Mouse (Mus musculus): ENCODE data around the gene Aldh3a1.
A peak's percentile ranks its signal among the peaks of the same experiment; 100 is the strongest.

The Aldh3a1 gene

DNA sequence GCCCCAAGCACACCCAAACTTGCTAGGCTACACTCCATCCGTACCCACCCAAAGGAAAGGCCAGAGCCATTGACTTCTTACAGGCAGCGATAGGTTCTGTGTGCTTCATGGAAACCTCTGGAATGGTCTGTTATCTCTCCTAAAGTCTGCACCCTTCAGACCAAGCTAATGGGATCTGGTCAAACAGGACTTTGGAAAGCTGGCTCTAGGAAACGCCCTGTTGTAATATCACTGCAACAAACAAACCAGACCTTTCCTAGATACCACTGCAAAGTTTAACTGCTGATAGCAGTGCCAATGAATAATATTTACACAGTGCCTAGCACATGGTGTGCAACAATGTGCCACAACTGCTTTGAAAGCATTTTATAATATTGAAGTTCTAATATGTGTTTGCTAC, 28.7 kb downstream of the Aldh3a1 start:
- DNase-seq (ENCODE audit: low read depth, low spot score): no peak

DNA sequence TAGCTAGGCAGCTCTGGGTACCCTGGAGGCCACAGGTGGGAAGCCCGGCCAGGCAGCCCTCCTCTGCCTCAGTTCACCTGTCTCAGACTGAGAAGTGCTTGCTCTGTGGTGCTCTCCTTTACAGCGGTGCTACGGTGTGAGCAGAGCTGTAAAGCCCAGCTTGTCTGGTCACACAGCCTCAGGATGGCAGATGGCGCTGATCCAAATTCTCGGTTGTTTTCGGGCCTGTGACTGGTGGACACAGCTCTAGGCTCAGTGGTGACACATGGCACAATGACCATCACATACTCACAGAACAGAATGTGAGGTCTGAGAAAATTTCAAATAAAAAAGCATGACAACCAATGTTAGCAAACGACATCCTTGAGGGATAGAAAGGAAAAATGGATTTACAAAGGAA, 37.1 kb downstream of the Aldh3a1 start:
- DNase-seq (ENCODE audit: low read depth, low spot score): no peak

DNA sequence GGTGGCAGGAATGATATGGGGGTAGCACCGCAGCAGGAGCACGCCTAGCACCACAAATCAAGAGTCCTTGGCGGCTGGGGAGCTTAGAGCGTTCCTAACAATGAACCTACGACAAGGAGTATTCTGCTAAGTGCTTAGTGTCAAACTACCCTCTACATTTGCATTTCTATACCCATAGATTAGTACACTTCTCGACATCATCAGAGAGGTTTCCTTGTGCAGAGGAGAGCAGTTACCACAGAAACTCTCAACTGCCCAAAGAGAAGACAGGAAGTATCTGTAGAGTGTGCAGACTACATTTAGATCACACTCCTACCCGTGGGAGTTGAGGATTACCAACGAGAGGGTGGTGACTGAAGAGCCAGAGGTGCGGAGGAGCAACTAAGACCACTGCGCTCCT, 44.4 kb downstream of the Aldh3a1 start:
- DNase-seq (ENCODE audit: low read depth, low spot score): no peak

DNA sequence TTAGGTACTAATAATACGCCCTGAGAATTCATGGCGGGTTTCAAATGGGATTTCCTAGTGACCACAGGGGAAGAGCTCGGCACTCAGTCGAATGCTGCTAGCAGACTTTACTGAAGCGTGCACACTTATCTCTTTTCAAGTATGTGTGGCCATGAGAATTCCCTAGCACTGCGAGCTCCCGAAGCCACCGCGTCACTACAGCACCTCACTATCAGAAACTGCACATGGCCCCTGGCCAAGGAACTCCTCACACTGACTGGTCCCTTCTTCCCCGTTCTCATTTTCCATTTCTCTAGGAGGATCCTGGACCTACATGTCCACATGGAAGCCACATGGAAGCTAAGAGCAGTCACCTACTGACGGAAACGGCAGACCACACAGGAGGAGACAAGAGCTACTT, 45.5 kb downstream of the Aldh3a1 start:
- no peak for DNase-seq (ENCODE audit: low read depth, low spot score)

DNA sequence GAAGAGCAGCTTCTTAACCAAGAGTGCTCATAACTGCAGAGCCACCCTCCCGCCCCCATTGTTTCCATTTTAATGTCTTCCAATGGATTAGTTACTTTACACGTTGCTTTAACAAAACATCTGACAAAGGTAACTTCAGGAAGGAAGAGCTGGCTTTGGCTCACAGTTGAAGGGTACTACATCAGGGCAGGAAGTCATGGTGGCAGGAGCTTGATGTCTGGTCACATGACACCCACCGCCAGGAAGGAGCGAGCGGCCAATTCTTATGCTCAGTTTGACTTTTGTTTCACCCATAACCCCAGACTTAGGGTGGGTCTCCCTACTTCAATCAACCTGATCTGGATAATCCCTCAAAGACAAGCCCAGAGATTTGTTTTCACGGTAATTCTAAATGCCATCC, 51.8 kb downstream of the Aldh3a1 start:
- no peak for DNase-seq (ENCODE audit: low read depth, low spot score)

DNA sequence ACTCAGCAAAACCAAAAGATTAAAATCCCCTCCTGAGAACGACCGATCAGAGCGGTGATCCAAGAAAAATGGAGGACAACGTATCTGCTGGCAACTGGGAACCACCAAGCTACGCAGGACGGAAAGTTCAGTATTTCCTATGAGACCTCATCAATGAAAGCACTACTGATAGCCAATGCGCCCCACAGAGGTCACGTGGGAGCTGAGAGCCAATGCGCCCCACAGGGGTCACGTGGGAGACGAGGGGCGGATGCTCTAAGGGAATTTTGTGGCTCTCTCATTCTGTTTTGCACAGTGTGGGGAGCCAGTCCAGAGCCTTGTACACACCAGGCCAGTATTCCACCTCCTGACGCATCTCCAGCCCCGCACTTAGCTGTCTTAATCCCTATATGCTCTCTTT, 55.2 kb downstream of the Aldh3a1 start:
- no peak for DNase-seq (ENCODE audit: low read depth, low spot score)

DNA sequence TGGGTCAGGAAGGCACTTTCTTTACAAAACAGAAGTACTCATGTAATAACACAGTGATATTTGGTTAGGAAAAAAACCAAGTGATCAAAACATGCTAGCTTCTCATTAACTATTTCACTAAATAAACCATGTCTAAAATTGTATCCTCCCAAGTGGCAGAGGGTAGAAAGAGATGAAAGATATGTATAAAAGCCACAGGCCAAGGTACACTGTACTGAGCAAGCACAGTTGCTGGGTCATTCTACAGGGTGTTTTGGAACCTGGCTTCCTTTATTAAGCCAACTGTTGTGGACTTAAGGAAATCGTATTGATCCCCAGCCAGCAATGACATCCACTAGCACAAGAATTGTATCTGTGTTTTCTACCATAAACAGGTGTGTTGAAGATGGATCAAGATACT, 56.5 kb downstream of the Aldh3a1 start:
- DNase-seq (ENCODE audit: low read depth, low spot score): no peak

DNA sequence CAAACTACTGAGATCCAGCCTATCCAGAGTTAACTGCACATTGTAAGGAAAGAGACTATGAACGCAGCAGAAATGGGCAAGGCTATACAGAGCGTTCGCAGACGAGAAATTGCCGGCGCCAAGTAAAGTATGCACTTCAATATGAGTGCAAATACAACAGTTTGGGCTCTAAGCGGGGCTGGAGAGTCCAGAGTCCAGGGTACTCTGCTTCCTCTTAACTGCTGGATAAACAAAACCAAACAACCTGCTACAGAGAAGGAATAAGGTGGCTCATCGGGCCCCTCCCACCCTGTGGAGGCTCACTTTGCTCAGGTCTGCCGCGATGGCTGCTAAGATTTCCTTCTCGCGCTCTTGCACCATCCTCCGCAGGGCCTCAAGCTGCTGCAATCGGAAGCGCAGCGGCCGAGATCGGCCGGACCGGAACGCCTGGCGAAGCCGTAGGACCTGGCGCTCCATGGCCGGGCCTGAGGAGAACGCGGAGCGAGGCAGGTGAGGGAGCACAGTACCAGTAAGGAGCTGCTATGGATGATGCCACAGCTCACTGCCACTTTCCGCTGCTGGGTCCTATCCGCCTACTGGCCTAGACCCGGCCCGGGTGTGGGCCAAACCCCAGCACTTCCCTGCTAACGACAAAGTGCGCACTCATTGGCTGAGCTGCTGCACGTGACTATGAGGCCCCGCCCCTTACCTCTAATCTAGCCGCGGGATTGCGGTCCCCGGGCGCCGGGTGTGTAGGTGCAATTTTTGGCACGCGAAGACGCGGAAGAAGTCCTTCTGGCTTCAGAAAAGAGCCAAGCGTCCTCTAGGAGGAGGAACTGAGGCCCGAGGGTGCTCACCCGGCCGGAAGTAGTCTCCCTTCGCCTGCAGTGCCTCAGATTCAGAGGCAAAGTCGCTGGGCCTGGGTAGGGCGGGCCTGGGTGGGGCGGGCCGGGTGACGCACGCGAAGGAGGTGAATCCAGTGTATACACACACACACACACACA, 59.5 kb downstream of the Aldh3a1 start, which contains the start of gene Aldh3a2:
TSS of gene Aldh3a2 (minus strand) at position 914 of the 983 bp plus-strand sequence.
- peak; percentile 92 for DNase-seq (ENCODE audit: low read depth, low spot score)
